Mouse (Mus musculus) megakaryocyte, embryonic 14.5 days (primary cell): ENCODE results near the gene Taok1. TPM values are rescaled to one million over a fixed set of nuclear protein-coding genes. Genes with fewer than 3 reads are reported as not detected.

ENCODE experiments used
- H3K27me3 ChIP-seq: replicated peaks from 2 replicates; pipeline ENCODE3; 2012; ENCODE audit warnings: inconsistent platforms
- H3K36me3 ChIP-seq: replicated peaks from 2 replicates; pipeline ENCODE3; 2012; ENCODE audit warnings: low read length, inconsistent platforms, mixed read lengths
- H3K4me1 ChIP-seq: 2 replicates; pipeline ENCODE4 v1.6.1; 2012; ENCODE audit warnings: inconsistent platforms
- H3K4me3 ChIP-seq: replicated peaks from 2 replicates; pipeline ENCODE3; 2012; ENCODE audit warnings: moderate library complexity, mild to moderate bottlenecking, inconsistent platforms
- H3K9me3 ChIP-seq: 2 replicates; pipeline ENCODE4 v1.6.1; 2012; ENCODE audit warnings: inconsistent platforms
- FLI1 ChIP-seq: IDR thresholded peaks from 2 replicates; pipeline ENCODE4 v1.6.1; 2012; ENCODE audit warnings: low read length, inconsistent platforms, mixed read lengths
- GATA1 ChIP-seq: IDR thresholded peaks from 3 replicates; pipeline ENCODE4 v1.6.1; 2012; ENCODE audit warnings: mixed read lengths, low read length, inconsistent platforms, borderline replicate concordance
- polyA plus RNA-seq: library from polyadenylated mRNA; stranded (reverse); fragments of >175 nt; gene quantifications from 2 replicates; pipeline ENCODE4 v1.2.3, GENCODE M21; 2012; ENCODE audit warnings: low replicate concordance; ENCODE audit not compliant: insufficient read depth

Taok1 gene
- polyA plus RNA-seq, 1 experiment = 1.2 TPM

DNA sequence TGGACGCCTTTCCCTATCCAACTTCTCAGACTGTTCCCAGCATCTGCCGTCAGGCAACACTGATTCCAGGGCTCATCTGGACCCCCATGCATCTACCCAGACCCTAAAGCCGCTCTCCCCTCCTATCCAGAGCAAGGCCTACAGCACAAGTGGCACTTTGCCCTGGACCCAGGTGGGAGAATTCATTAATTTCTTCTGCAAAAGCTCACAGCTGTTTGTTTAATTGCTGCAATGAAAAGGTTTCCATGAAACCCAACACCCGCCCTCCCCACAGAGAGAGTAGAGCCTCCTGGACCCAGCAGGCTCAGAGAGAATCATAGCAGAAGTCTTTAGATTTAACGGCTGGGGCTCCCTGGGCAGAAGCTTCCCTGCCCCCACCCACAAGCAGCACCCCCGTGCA, 122.4 kb downstream of the Taok1 start:
- no peak for TF ChIP-seq GATA1
- TF ChIP-seq FLI1 = no peak
- Histone ChIP-seq H3K4me1 (peaks cover 50% of the 10 kb centered on the region), H3K36me3 (no peaks in the 10 kb centered on the region), H3K27me3 (peaks cover 58% of the 10 kb centered on the region), H3K9me3 (no peaks in the 10 kb centered on the region), H3K4me3 (no peak overlapping the region)

DNA sequence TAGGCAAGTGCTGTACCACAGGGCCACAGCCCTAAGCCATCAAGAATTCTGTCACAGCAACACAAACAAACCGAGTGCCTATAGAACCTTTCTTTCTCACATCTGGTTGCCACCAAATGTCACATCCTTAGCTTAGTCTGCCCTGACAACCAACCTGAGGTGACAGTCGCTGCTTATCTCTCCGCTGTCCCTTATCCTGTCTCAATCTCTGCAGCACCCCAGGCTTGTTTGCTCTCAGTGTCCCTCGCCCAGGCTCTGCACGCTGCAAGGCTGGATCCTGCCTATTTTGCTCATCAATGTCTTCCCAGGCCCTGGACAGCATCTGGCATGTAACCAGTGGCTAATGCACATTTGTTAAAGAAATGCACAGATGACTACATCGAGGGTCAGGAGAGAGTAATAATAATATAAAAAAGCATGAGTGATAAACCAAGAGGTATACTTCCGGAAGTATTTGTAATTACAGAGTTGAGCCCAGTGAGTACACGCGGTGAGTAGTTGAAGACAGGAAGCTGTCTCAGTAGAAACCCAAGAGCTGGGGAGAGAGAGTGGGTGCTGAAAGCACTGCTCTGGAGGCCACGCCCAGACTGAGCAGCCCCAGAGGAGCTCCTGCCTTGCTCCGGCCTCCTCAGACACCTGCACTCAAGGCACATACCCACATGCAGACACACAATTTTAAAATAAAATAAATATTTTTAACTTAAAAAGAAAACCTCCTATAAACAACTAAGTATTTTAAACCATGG, 123.9 kb downstream of the Taok1 start:
- Histone ChIP-seq H3K27me3 (peaks cover 50% of the 10 kb centered on the region), H3K4me1 (peaks cover 37% of the 10 kb centered on the region), H3K4me3 (no peak overlapping the region), H3K36me3 (no peaks in the 10 kb centered on the region), H3K9me3 (no peaks in the 10 kb centered on the region)
- no peak for TF ChIP-seq GATA1
- no peak for TF ChIP-seq FLI1

DNA sequence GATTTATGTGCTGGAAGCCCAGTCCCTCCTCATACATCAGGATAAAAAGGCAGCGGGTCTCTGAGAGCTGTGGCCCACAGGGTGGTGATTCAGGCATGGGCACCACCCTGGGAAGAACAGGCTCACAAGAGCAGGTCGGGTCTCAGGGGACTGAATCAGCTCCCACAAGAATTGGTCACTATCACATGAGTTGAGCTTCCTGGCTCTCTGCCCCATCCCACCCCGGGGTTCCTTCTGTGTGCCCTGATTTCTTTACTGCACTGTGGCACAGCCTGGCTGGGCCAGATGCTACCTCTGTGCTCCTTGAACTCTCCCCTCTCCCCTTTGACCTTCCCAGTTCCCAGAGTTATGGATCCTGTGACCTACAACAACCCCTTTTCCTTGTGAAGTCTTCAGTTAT, 124.6 kb downstream of the Taok1 start:
- TF ChIP-seq GATA1 (no peak), FLI1 (no peak)
- Histone ChIP-seq H3K4me1 (peaks cover 30% of the 10 kb centered on the region), H3K27me3 (peaks cover 46% of the 10 kb centered on the region), H3K36me3 (no peaks in the 10 kb centered on the region), H3K4me3 (no peak overlapping the region), H3K9me3 (no peaks in the 10 kb centered on the region)

Other genes starting within 250 kb of the Taok1 start
- gene Coro6, start 145.4 kb downstream of the Taok1 start, polyA plus RNA-seq = 0.38 TPM in 1 of 2 replicates, not detected in the other
- 6.7 and 9.3 TPM in 2 replicates for gene Ankrd13b, start 118.1 kb downstream of the Taok1 start, polyA plus RNA-seq
- gene Git1, start 114.3 kb downstream of the Taok1 start, polyA plus RNA-seq = 65.1 and 158 TPM in 2 replicates
- 2.4 and 4.6 TPM in 2 replicates for gene Abhd15, start 92.7 kb downstream of the Taok1 start, polyA plus RNA-seq
- 22.3 and 38.9 TPM in 2 replicates for gene Trp53i13, start 91.8 kb downstream of the Taok1 start, polyA plus RNA-seq
- gene Gm10392, start 88.6 kb downstream of the Taok1 start, polyA plus RNA-seq = 0.08 TPM in 1 of 2 replicates, not detected in the other
- gene Nufip2, start 78.3 kb upstream of the Taok1 start, polyA plus RNA-seq = 8.0 and 25.8 TPM in 2 replicates
- gene Cryba1, start 117.5 kb upstream of the Taok1 start, polyA plus RNA-seq = not detected in 2 replicates
- 6.7 and 20.0 TPM in 2 replicates for gene Myo18a, start 155.4 kb upstream of the Taok1 start, polyA plus RNA-seq
- gene Gm10277, start 179.9 kb upstream of the Taok1 start, polyA plus RNA-seq = not detected in 2 replicates